Mouse (Mus musculus) midbrain, embryonic 11.5 days (tissue): ENCODE data around the gene Nodal. TPM values are rescaled to one million over a fixed set of nuclear protein-coding genes. Genes with fewer than 3 reads are reported as not detected.
A peak's percentile ranks its signal among the peaks of the same experiment; 100 is the strongest.

Experiments used
- ATAC-seq: fragments of 200-750 bp; cut with Nextera tagmentation; 2 replicates; pipeline ENCODE4 v1.8.0; 2017; ENCODE audit warnings: moderate TSS enrichment, moderate library complexity; ENCODE audit not compliant: low FRiP score
- DNase-seq: peaks from one replicate; pipeline ENCODE4 v3.0.0; 2015; ENCODE audit warnings: low spot score; ENCODE audit errors: missing footprints
- H3K27ac ChIP-seq: fragments of 300-500 bp; sonication (generic); 2 replicates; pipeline ENCODE4 v1.5.1; 2014; ENCODE audit warnings: low read depth, low read length
- H3K27me3 ChIP-seq: fragments of 300-500 bp; sonication (generic); 2 replicates; pipeline ENCODE4 v1.6.1; 2014; ENCODE audit warnings: mild to moderate bottlenecking, low read length, moderate library complexity, mixed read lengths; ENCODE audit not compliant: control insufficient read depth, insufficient read depth
- H3K36me3 ChIP-seq: fragments of 300-500 bp; sonication (generic); 2 replicates; pipeline ENCODE4 v1.6.1; 2014; ENCODE audit warnings: mild to moderate bottlenecking, low read length, moderate library complexity, mixed read lengths; ENCODE audit not compliant: control insufficient read depth, insufficient read depth
- H3K4me1 ChIP-seq: fragments of 300-500 bp; sonication (generic); 2 replicates; pipeline ENCODE4 v1.6.1; 2014; ENCODE audit warnings: low read length; ENCODE audit not compliant: control insufficient read depth, insufficient read depth
- H3K4me2 ChIP-seq: fragments of 300-500 bp; sonication (generic); 2 replicates; pipeline ENCODE4 v1.6.1; 2014; ENCODE audit warnings: mild to moderate bottlenecking, moderate library complexity
- H3K4me3 ChIP-seq: fragments of 300-500 bp; sonication (generic); 2 replicates; pipeline ENCODE4 v1.5.1; 2014; ENCODE audit warnings: low read depth, low read length
- H3K9ac ChIP-seq: fragments of 300-500 bp; sonication (generic); 2 replicates; pipeline ENCODE4 v1.6.1; 2014; ENCODE audit warnings: low read length
- H3K9me3 ChIP-seq: fragments of 300-500 bp; sonication (generic); 2 replicates; pipeline ENCODE4 v1.6.1; 2016; ENCODE audit warnings: low read length; ENCODE audit not compliant: control insufficient read depth
- WGBS: fragments of 180-500 bp; shearing (Covaris S2); extraction: QIAGEN DNeasy Blood & Tissue Kit; methylation state at CpG from one replicate; pipeline ENCODE4 v1.1.7; 2014; 5-methylcytosine and 5-hydroxymethylcytosine counted together
- polyA plus RNA-seq: library from polyadenylated mRNA; unstranded; fragments of >200 nt; fragmentation: Nextera tagmentation; extraction: Ambion mirVana; gene quantifications from 2 replicates; pipeline ENCODE4 v1.2.1, GENCODE M21; 2014

Gene Nodal
- polyA plus RNA-seq, 1 experiment from 2014 or later: not detected

DNA sequence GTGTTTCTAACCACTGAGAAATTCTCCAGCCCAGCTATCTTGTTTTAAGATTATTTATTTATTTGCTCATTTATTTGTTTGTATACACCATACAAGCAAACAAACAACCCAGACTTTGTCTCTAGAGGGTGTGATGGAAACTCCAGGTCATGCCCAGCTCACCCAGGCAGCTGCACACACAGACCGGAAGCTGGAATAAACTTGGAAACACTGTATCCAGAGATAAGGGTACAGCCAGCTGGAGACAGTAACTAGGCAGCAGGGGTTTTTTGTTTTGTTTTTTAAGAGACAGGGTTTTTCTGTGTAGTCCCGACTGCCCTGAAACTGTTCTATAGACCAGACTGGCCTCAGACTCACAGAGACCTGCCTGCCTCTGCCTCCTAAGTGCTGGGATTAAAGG is 27.6 kb upstream of the Nodal start:
- Histone ChIP-seq H3K27ac (no peak overlapping the region), H3K4me3 (no peak overlapping the region), H3K36me3 (no peaks in the 10 kb centered on the region), H3K9me3 (no peaks in the 10 kb centered on the region), H3K27me3 (no peaks in the 10 kb centered on the region), H3K4me1 (peaks cover 5% of the 10 kb centered on the region), H3K9ac (no peak overlapping the region), H3K4me2 (no peak overlapping the region)
- WGBS: 72% methylated on average over 2 of the region's 2 CpGs
- DNase-seq (no peak), ATAC-seq (no peak)

- no peak overlapping the region for H3K4me3 ChIP-seq
- no peak for ATAC-seq
These were observed 25.2 kb upstream of the Nodal start for GRCm38 (mm10) chr10:61392584-61392983.

DNA sequence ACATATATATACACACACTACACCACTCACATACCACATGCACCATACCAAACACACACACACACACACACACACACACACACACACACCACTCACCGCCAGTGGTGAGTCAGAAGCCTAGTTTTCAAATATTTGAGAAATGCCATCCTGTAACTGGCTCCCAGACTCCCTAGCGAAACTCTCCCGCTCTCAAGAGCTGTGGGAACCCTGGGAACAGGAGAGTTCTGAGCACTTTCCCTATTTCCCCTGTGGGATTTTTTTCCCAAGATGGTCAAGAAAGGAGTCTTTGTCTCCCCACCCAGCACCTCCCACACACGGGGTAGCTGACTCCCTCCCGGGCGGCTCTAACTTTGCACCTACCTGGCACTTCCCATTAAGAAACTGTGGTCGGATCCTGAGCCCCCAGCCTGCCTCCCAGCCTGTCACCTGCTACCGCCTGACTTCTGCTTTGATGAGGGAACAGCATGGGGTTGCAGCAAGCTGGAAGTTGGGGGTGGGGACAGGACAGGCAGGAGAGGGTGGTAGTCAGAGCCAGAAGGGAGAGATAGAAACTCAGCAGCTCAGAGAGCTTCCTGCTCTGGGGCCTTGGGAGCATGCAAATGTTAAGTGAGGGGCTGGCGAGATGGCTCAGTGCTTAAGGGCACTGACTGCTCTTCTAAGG is 23.2 kb upstream of the Nodal start:
- Histone ChIP-seq H3K4me2 (no peak overlapping the region), H3K27ac (no peak overlapping the region), H3K4me1 (no peaks in the 10 kb centered on the region), H3K9me3 (no peaks in the 10 kb centered on the region), H3K9ac (no peak overlapping the region), H3K36me3 (no peaks in the 10 kb centered on the region), H3K27me3 (no peaks in the 10 kb centered on the region), H3K4me3 (no peak overlapping the region)
- no peak for ATAC-seq
- 28% methylated on average over 9 of the region's 9 CpGs for WGBS
- DNase-seq: no peak

More at GRCm38 (mm10) chr10:61392584-61392983, 25.2 kb upstream of the Nodal start:
- WGBS: 63% methylated on average over 4 of the region's 4 CpGs
- DNase-seq: no peak
- Histone ChIP-seq H3K9ac (no peak overlapping the region), H3K36me3 (no peaks in the 10 kb centered on the region), H3K4me1 (peaks cover 5% of the 10 kb centered on the region), H3K4me2 (no peak overlapping the region), H3K27ac (no peak overlapping the region), H3K9me3 (no peaks in the 10 kb centered on the region), H3K27me3 (no peaks in the 10 kb centered on the region)

GRCm38 (mm10) chr10:61398125-61398524 is 19.6 kb upstream of the Nodal start:
- Histone ChIP-seq H3K27me3 (no peaks in the 10 kb centered on the region), H3K4me1 (no peaks in the 10 kb centered on the region), H3K36me3 (no peaks in the 10 kb centered on the region), H3K27ac (no peak overlapping the region), H3K4me2 (no peak overlapping the region), H3K9me3 (no peaks in the 10 kb centered on the region), H3K4me3 (no peak overlapping the region), H3K9ac (no peak overlapping the region)
- DNase-seq (no peak), ATAC-seq (no peak)
- WGBS: 46% methylated on average over 3 of the region's 3 CpGs

DNA sequence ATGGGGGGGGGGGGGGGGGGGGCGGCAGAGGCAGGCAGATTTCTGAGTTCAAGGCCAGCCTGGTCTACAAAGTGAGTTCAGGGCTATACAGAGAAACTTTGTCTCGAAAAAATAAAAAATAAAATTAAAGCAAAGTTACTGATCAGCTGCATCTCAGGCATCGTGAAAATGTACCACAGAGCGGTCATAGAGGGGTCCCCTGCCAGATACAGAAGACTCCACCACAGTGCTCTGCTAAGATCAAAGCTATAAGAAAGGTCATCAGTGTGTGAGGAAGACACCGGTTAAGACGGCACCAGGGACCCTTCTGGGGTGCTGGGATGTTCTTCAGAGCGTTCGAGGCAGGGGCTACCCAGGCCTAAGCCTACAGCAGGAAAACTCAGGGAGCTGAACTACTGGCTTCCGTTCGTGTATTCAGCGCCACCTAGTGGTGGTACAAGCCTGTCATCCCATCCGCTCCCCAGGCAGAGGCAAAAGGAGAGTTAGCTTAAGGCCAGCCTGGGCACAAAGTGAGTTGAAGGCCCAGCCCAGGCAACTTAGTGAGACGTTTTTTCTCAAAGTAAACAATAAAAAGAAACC is 18.5 kb upstream of the Nodal start:
- no peaks in the 10 kb centered on the region for H3K4me1 ChIP-seq
- ATAC-seq: peak; percentile 76
- DNase-seq: peak; percentile 97
- WGBS: 25% methylated on average over 13 of the region's 13 CpGs
- H3K27ac ChIP-seq: no peak overlapping the region
- no peak overlapping the region for H3K9ac ChIP-seq
- H3K27me3 ChIP-seq: no peaks in the 10 kb centered on the region
- H3K4me2 ChIP-seq: no peak overlapping the region
- H3K36me3 ChIP-seq: no peaks in the 10 kb centered on the region
- no peak overlapping the region for H3K4me3 ChIP-seq
- no peaks in the 10 kb centered on the region for H3K9me3 ChIP-seq

DNA sequence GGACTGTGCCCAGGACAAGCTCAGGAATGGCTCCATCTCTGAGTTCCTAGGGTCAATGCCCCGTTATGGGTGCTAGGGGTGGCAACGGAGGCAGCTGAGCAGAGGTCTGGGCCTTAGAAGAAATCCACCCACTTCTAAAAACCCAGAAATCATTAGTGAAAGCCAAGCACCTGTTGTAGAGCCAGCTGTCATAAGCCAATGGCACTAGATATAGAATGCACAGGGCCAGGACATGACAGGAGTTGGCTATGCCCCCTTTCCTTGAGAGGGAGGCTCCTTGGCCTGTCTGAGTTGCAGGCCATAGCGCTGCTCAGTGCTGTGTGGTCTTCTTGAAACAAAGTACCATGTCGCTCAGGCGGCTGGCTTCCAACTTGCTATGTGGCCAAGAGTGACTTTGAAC is 17.4 kb upstream of the Nodal start:
- no peaks in the 10 kb centered on the region for H3K36me3 ChIP-seq

DNA sequence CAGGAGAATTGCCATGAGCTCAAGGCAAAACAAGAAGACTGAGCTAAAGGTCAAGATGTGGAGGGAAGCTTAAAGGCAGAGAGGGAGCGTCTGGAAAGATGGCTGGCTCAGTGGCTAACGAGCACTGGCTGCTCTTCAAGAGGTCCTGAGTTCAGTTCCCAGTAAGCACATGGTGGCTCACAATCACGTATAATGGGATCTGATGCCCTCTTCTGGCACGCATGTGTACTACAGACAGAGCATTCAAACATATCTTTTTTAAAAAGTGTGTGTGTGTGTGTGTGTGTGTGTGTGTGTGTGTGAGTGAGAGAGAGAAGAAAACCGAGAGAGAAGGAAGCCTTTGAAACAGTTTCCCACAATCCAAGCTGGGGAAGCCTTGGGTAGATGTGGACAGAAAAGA is 15.3 kb upstream of the Nodal start:
- Histone ChIP-seq H3K9me3 (no peaks in the 10 kb centered on the region), H3K4me2 (no peak overlapping the region), H3K36me3 (no peaks in the 10 kb centered on the region), H3K4me3 (no peak overlapping the region), H3K9ac (no peak overlapping the region), H3K4me1 (no peaks in the 10 kb centered on the region), H3K27me3 (no peaks in the 10 kb centered on the region), H3K27ac (no peak overlapping the region)
- no peak for ATAC-seq
- WGBS: 66% methylated on average over 5 of the region's 5 CpGs
- DNase-seq: no peak

More for the DNA sequence above, 17.4 kb upstream of the Nodal start:
- H3K9ac ChIP-seq: no peak overlapping the region
- DNase-seq (no peak), ATAC-seq (no peak)
- no peaks in the 10 kb centered on the region for H3K4me1 ChIP-seq
- 86% methylated on average over 5 of the region's 5 CpGs for WGBS
- no peak overlapping the region for H3K4me2 ChIP-seq
- H3K27me3 ChIP-seq: no peaks in the 10 kb centered on the region
- no peak overlapping the region for H3K27ac ChIP-seq
- no peaks in the 10 kb centered on the region for H3K9me3 ChIP-seq
- no peak overlapping the region for H3K4me3 ChIP-seq

GRCm38 (mm10) chr10:61402911-61403310 is 14.9 kb upstream of the Nodal start:
- H3K36me3 ChIP-seq: no peaks in the 10 kb centered on the region
- no peak overlapping the region for H3K4me2 ChIP-seq
- 92% methylated on average over 2 of the region's 2 CpGs for WGBS
- ATAC-seq: no peak
- no peaks in the 10 kb centered on the region for H3K27me3 ChIP-seq
- H3K4me3 ChIP-seq: no peak overlapping the region
- H3K27ac ChIP-seq: no peak overlapping the region
- H3K9me3 ChIP-seq: no peaks in the 10 kb centered on the region
- H3K9ac ChIP-seq: no peak overlapping the region
- H3K4me1 ChIP-seq: no peaks in the 10 kb centered on the region
- DNase-seq: no peak

DNA sequence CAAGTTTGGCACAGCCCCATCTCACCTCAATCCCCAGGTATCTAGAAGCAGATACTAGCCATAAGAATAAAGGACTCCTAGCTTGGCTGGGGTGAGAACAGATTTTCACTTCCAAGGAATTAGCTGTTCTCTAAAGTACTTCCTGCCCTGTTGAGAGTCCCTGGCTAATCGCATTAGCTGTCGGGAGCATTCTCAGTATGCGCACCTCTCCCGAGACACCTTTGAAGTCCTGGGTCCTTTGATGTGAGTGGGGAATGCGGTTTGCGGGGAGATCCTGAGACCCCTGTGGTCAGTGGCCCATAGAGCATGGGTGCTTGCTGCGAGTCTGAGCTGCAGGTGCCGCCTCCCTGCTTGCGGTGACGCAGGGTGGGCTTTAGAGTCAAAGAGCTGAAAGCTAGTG is 11.8 kb upstream of the Nodal start:
- no peaks in the 10 kb centered on the region for H3K9me3 ChIP-seq
- H3K4me1 ChIP-seq: peaks cover 8% of the 10 kb centered on the region
- 6% methylated on average over 10 of the region's 10 CpGs for WGBS
- H3K36me3 ChIP-seq: no peaks in the 10 kb centered on the region
- H3K4me2 ChIP-seq: no peak overlapping the region
- H3K4me3 ChIP-seq: no peak overlapping the region
- H3K27me3 ChIP-seq: no peaks in the 10 kb centered on the region
- no peak for ATAC-seq
- no peak overlapping the region for H3K9ac ChIP-seq
- no peak for DNase-seq
- no peak overlapping the region for H3K27ac ChIP-seq
